Mouse (Mus musculus) lung, embryonic 14.5 days (tissue): ENCODE results near the gene Erbb4. TPM values are rescaled to one million over a fixed set of nuclear protein-coding genes. Genes with fewer than 3 reads are reported as not detected.

ENCODE experiments used
- ATAC-seq: fragments of 200-750 bp; cut with Nextera tagmentation; 2 replicates; pipeline ENCODE4 v1.8.0; 2017; ENCODE audit warnings: mild to moderate bottlenecking, moderate TSS enrichment, moderate library complexity; ENCODE audit not compliant: insufficient read depth
- DNase-seq: peaks from one replicate; pipeline ENCODE4 v3.0.0-alpha.2; 2015
- H3K27ac ChIP-seq: fragments of 300-500 bp; sonication (generic); 2 replicates; pipeline ENCODE4 v1.5.1; 2014; ENCODE audit warnings: low read depth, mild to moderate bottlenecking, moderate library complexity
- H3K27me3 ChIP-seq: fragments of 300-500 bp; sonication (generic); 2 replicates; pipeline ENCODE4 v1.6.1; 2014; ENCODE audit warnings: low read length, control low read depth; ENCODE audit not compliant: insufficient read depth
- H3K36me3 ChIP-seq: fragments of 300-500 bp; sonication (generic); 2 replicates; pipeline ENCODE4 v1.6.1; 2014; ENCODE audit warnings: control low read depth; ENCODE audit not compliant: insufficient read depth
- H3K4me1 ChIP-seq: fragments of 300-500 bp; sonication (generic); 2 replicates; pipeline ENCODE4 v1.6.1; 2014; ENCODE audit warnings: antibody characterized with exemption, control low read depth; ENCODE audit not compliant: insufficient read depth
- H3K4me2 ChIP-seq: fragments of 300-500 bp; sonication (generic); 2 replicates; pipeline ENCODE4 v1.6.1; 2014; ENCODE audit warnings: mild to moderate bottlenecking
- H3K4me3 ChIP-seq: fragments of 300-500 bp; sonication (generic); 2 replicates; pipeline ENCODE4 v1.5.1; 2014; ENCODE audit warnings: low read depth, low read length
- H3K9ac ChIP-seq: fragments of 300-500 bp; sonication (generic); 2 replicates; pipeline ENCODE4 v1.6.1; 2014
- H3K9me3 ChIP-seq: fragments of 300-500 bp; sonication (generic); 2 replicates; pipeline ENCODE4 v1.6.1; 2016; ENCODE audit warnings: low read depth, low read length, control low read depth
- CTCF ChIP-seq: IDR thresholded peaks from 2 replicates; pipeline ENCODE4 v1.5.1; 2016; ENCODE audit warnings: antibody characterized with exemption, low read depth
- WGBS: fragments of 180-500 bp; shearing (Covaris S2); extraction: QIAGEN DNeasy Blood & Tissue Kit; methylation state at CpG from one replicate; pipeline ENCODE4 v1.1.7; 2014; 5-methylcytosine and 5-hydroxymethylcytosine counted together
- polyA plus RNA-seq: library from polyadenylated mRNA; unstranded; fragments of >200 nt; fragmentation: Nextera tagmentation; extraction: Ambion mirVana; gene quantifications from 2 replicates; pipeline ENCODE4 v1.2.1, GENCODE M21; 2014

Gene Erbb4
- polyA plus RNA-seq, 1 experiment from 2014 or later = 1.6 TPM

- no peak overlapping the region for H3K9ac ChIP-seq
- DNase-seq = peak; percentile 33
- H3K4me1 ChIP-seq = no peaks in the 10 kb centered on the region
- no peak overlapping the region for H3K4me3 ChIP-seq
- H3K36me3 ChIP-seq = no peaks in the 10 kb centered on the region
- WGBS = 24% methylated on average over 1 of the region's 1 CpGs
- no peaks in the 10 kb centered on the region for H3K27me3 ChIP-seq
- H3K27ac ChIP-seq = no peak overlapping the region
- H3K4me2 ChIP-seq = no peak overlapping the region
- no peaks in the 10 kb centered on the region for H3K9me3 ChIP-seq
- ATAC-seq = no peak; the same call in 1 of the 2 replicates
- no peak for TF ChIP-seq CTCF
Measured at GRCm38 (mm10) chr1:68748976-68749375, 358.9 kb downstream of the Erbb4 start.

- no peaks in the 10 kb centered on the region for H3K9me3 ChIP-seq
- H3K4me1 ChIP-seq = no peaks in the 10 kb centered on the region
- ATAC-seq (no peak), DNase-seq (no peak)
- no peak overlapping the region for H3K4me2 ChIP-seq
- no peak overlapping the region for H3K27ac ChIP-seq
- no peaks in the 10 kb centered on the region for H3K27me3 ChIP-seq
- H3K4me3 ChIP-seq = no peak overlapping the region
- H3K9ac ChIP-seq = no peak overlapping the region
- TF ChIP-seq CTCF = no peak
- no peaks in the 10 kb centered on the region for H3K36me3 ChIP-seq
Measured at GRCm38 (mm10) chr1:68681478-68681877, 426.4 kb downstream of the Erbb4 start.

GRCm38 (mm10) chr1:68674667-68675066 is 433.2 kb downstream of the Erbb4 start:
- DNase-seq (no peak), ATAC-seq (no peak)
- no peaks in the 10 kb centered on the region for H3K27me3 ChIP-seq
- H3K9ac ChIP-seq = no peak overlapping the region
- no peak overlapping the region for H3K4me3 ChIP-seq
- WGBS = 87% methylated on average over 4 of the region's 4 CpGs
- H3K4me1 ChIP-seq = no peaks in the 10 kb centered on the region
- H3K9me3 ChIP-seq = no peaks in the 10 kb centered on the region
- no peaks in the 10 kb centered on the region for H3K36me3 ChIP-seq
- H3K4me2 ChIP-seq = no peak overlapping the region
- TF ChIP-seq CTCF = no peak
- no peak overlapping the region for H3K27ac ChIP-seq

- Histone ChIP-seq H3K4me1 (no peaks in the 10 kb centered on the region), H3K4me3 (no peak overlapping the region), H3K27ac (no peak overlapping the region), H3K9ac (no peak overlapping the region), H3K9me3 (no peaks in the 10 kb centered on the region), H3K4me2 (no peak overlapping the region), H3K36me3 (no peaks in the 10 kb centered on the region), H3K27me3 (no peaks in the 10 kb centered on the region)
- ATAC-seq = no peak
- whole genome bisulfite sequencing = 84% methylated on average over 10 of the region's 10 CpGs
- no peak for TF ChIP-seq CTCF
- DNase-seq = no peak
Measured at GRCm38 (mm10) chr1:68666831-68667601, 440.8 kb downstream of the Erbb4 start.

GRCm38 (mm10) chr1:68590475-68590874 is 517.4 kb downstream of the Erbb4 start:
- WGBS = 60% methylated on average over 3 of the region's 3 CpGs
- no peaks in the 10 kb centered on the region for H3K4me1 ChIP-seq
- DNase-seq = no peak
- H3K27ac ChIP-seq = no peak overlapping the region
- no peak for ATAC-seq
- TF ChIP-seq CTCF = no peak
- no peak overlapping the region for H3K9ac ChIP-seq
- H3K4me2 ChIP-seq = no peak overlapping the region
- no peak overlapping the region for H3K4me3 ChIP-seq
- no peaks in the 10 kb centered on the region for H3K9me3 ChIP-seq
- H3K36me3 ChIP-seq = no peaks in the 10 kb centered on the region
- H3K27me3 ChIP-seq = no peaks in the 10 kb centered on the region

- Histone ChIP-seq H3K9me3 (no peaks in the 10 kb centered on the region), H3K27me3 (no peaks in the 10 kb centered on the region), H3K4me1 (no peaks in the 10 kb centered on the region), H3K9ac (no peak overlapping the region), H3K4me3 (no peak overlapping the region), H3K36me3 (no peaks in the 10 kb centered on the region), H3K27ac (no peak overlapping the region), H3K4me2 (no peak overlapping the region)
- no peak for TF ChIP-seq CTCF
- ATAC-seq (peak; percentile 58; the same call in 1 of the 2 replicates), DNase-seq (peak; percentile 54)
- 37% methylated on average over 4 of the region's 4 CpGs for WGBS
Measured at GRCm38 (mm10) chr1:68573851-68574540, 533.9 kb downstream of the Erbb4 start.

- H3K9ac ChIP-seq = no peak overlapping the region
- DNase-seq (no peak), ATAC-seq (no peak)
- no peak overlapping the region for H3K4me3 ChIP-seq
- TF ChIP-seq CTCF = no peak
- H3K27ac ChIP-seq = no peak overlapping the region
- H3K27me3 ChIP-seq = no peaks in the 10 kb centered on the region
- 77% methylated on average over 1 of the region's 1 CpGs for WGBS
- H3K9me3 ChIP-seq = no peaks in the 10 kb centered on the region
- H3K4me1 ChIP-seq = no peaks in the 10 kb centered on the region
- no peak overlapping the region for H3K4me2 ChIP-seq
- no peaks in the 10 kb centered on the region for H3K36me3 ChIP-seq
Measured at GRCm38 (mm10) chr1:68570924-68571323, 536.9 kb downstream of the Erbb4 start.
